Mouse (Mus musculus) c-Kit-positive CD71-negative TER-119-negative erythroid progenitor cells, embryonic 14.5 days (primary cell): ENCODE measurements around the gene Ghrl.
"Not testable (repeated sequence)": the region's sequence is repeated elsewhere in the genome, so short reads cannot be mapped to it uniquely, and the experiment has no call there.

ENCODE experiments used
- DNase-seq: peaks from one replicate; pipeline ENCODE4 v3.0.0-alpha.2; 2013; ENCODE audit warnings: low read depth

Gene Ghrl

GRCm38 (mm10) chr6:113719878-113720277 is at the start of gene Ghrl:
TSS of gene Ghrl (minus strand) at chr6:113719880.
- no peak for DNase-seq

GRCm38 (mm10) chr6:113768804-113769203 is 49.1 kb upstream of the Ghrl start:
- DNase-seq = no peak

GRCm38 (mm10) chr6:113761644-113762043 is 42.0 kb upstream of the Ghrl start:
- peak; percentile 44 for DNase-seq

GRCm38 (mm10) chr6:113749119-113749685 is 29.5 kb upstream of the Ghrl start:
- no peak for DNase-seq

- no peak for DNase-seq
These were observed 28.7 kb upstream of the Ghrl start for GRCm38 (mm10) chr6:113748351-113748750.

- no peak for DNase-seq
These were observed 27.6 kb upstream of the Ghrl start for GRCm38 (mm10) chr6:113747284-113747683.

GRCm38 (mm10) chr6:113745117-113745516 is 25.4 kb upstream of the Ghrl start:
- no peak for DNase-seq

GRCm38 (mm10) chr6:113743111-113743510 is 23.4 kb upstream of the Ghrl start:
- DNase-seq = no peak

GRCm38 (mm10) chr6:113742321-113742720 is 22.6 kb upstream of the Ghrl start:
- no peak for DNase-seq

GRCm38 (mm10) chr6:113741425-113741824 is 21.7 kb upstream of the Ghrl start:
- DNase-seq = no peak

- DNase-seq = peak; percentile 81
These were observed 20.8 kb upstream of the Ghrl start, which contains the start of gene Sec13 for GRCm38 (mm10) chr6:113740236-113741217. TSS of gene Sec13 (minus strand) at chr6:113740743.

- DNase-seq = no peak
These were observed 17.8 kb upstream of the Ghrl start for GRCm38 (mm10) chr6:113737318-113738046.

GRCm38 (mm10) chr6:113731296-113731695 is 11.6 kb upstream of the Ghrl start:
- no peak for DNase-seq

GRCm38 (mm10) chr6:113728181-113728580 is 8.5 kb upstream of the Ghrl start:
- DNase-seq = no peak

GRCm38 (mm10) chr6:113721061-113721460 is 1.4 kb upstream of the Ghrl start:
- no peak for DNase-seq

GRCm38 (mm10) chr6:113717541-113717940 is 2.1 kb downstream of the Ghrl start:
- DNase-seq = no peak

GRCm38 (mm10) chr6:113714797-113715196 is 4.9 kb downstream of the Ghrl start:
- DNase-seq = no peak

GRCm38 (mm10) chr6:113714276-113714675 is 5.4 kb downstream of the Ghrl start:
- no peak for DNase-seq

- DNase-seq = not testable (repeated sequence)
These were observed 6.3 kb downstream of the Ghrl start for GRCm38 (mm10) chr6:113713389-113713788.

- no peak for DNase-seq
These were observed 7.0 kb downstream of the Ghrl start for GRCm38 (mm10) chr6:113712718-113713117.

GRCm38 (mm10) chr6:113697222-113698205 is 22.2 kb downstream of the Ghrl start:
- DNase-seq = no peak
